Mouse (Mus musculus): Measurements from ENCODE around the gene Kdm6b. TPM values are rescaled to one million over a fixed set of nuclear protein-coding genes. Genes with fewer than 3 reads are reported as not detected.
A peak's percentile ranks its signal among the peaks of the same experiment; 100 is the strongest.

Kdm6b gene
- polyA plus RNA-seq, 1 experiment, result 33.4 TPM

- peaks cover 5% of the 10 kb centered on the region for H3K4me1 ChIP-seq (ENCODE audit: control insufficient read depth, insufficient read depth, low read length)
- no peak overlapping the region for H3K27ac ChIP-seq (ENCODE audit: insufficient read depth, low read length)
- no peak for TF ChIP-seq POLR2A (IDR thresholded peaks at IDR 0.05; ENCODE audit: low read depth, low read length)
- no peak for TF ChIP-seq CTCF (IDR thresholded peaks at IDR 0.05; ENCODE audit: borderline replicate concordance, insufficient read depth, low read length)
- no peak overlapping the region for H3K4me3 ChIP-seq (ENCODE audit: insufficient read depth, low read length)
These were observed 40.1 kb downstream of the Kdm6b start for GRCm38 (mm10) chr11:69373223-69373965.

GRCm38 (mm10) chr11:69372780-69373170, 40.7 kb downstream of the Kdm6b start:
- no peak overlapping the region for H3K4me3 ChIP-seq (ENCODE audit: insufficient read depth, low read length)
- no peak overlapping the region for H3K27ac ChIP-seq (ENCODE audit: insufficient read depth, low read length)
- TF ChIP-seq POLR2A (IDR thresholded peaks at IDR 0.05; ENCODE audit: low read depth, low read length) (no peak), CTCF (IDR thresholded peaks at IDR 0.05; ENCODE audit: borderline replicate concordance, insufficient read depth, low read length) (no peak)
- H3K4me1 ChIP-seq (ENCODE audit: control insufficient read depth, insufficient read depth, low read length), result peaks cover 5% of the 10 kb centered on the region

- Histone ChIP-seq H3K4me3 (ENCODE audit: insufficient read depth, low read length) (no peak overlapping the region), H3K27ac (ENCODE audit: insufficient read depth, low read length) (no peak overlapping the region), H3K4me1 (ENCODE audit: control insufficient read depth, insufficient read depth, low read length) (peaks cover 5% of the 10 kb centered on the region)
- no peak for TF ChIP-seq POLR2A (IDR thresholded peaks at IDR 0.05; ENCODE audit: low read depth, low read length)
- TF ChIP-seq CTCF (IDR thresholded peaks at IDR 0.05; ENCODE audit: borderline replicate concordance, insufficient read depth, low read length), result no peak
These were observed 41.3 kb downstream of the Kdm6b start for GRCm38 (mm10) chr11:69372056-69372779.

GRCm38 (mm10) chr11:69371601-69372000, 41.9 kb downstream of the Kdm6b start:
- Histone ChIP-seq H3K4me3 (ENCODE audit: insufficient read depth, low read length) (no peak overlapping the region), H3K4me1 (ENCODE audit: control insufficient read depth, insufficient read depth, low read length) (peaks cover 5% of the 10 kb centered on the region), H3K27ac (ENCODE audit: insufficient read depth, low read length) (no peak overlapping the region)
- TF ChIP-seq CTCF (IDR thresholded peaks at IDR 0.05; ENCODE audit: borderline replicate concordance, insufficient read depth, low read length) (no peak), POLR2A (IDR thresholded peaks at IDR 0.05; ENCODE audit: low read depth, low read length) (no peak)

GRCm38 (mm10) chr11:69370817-69371215, 42.7 kb downstream of the Kdm6b start:
- H3K27ac ChIP-seq (ENCODE audit: insufficient read depth, low read length), result peak overlapping the region; percentile 94
- H3K4me3 ChIP-seq (ENCODE audit: insufficient read depth, low read length), result peak overlapping the region; percentile 13; the same call in 1 of the 2 replicates
- peaks cover 7% of the 10 kb centered on the region for H3K4me1 ChIP-seq (ENCODE audit: control insufficient read depth, insufficient read depth, low read length)
- no peak for TF ChIP-seq CTCF (IDR thresholded peaks at IDR 0.05; ENCODE audit: borderline replicate concordance, insufficient read depth, low read length)
- TF ChIP-seq POLR2A (IDR thresholded peaks at IDR 0.05; ENCODE audit: low read depth, low read length), result peak; percentile 19; the same call in 1 of the 2 replicates

- Histone ChIP-seq H3K4me1 (ENCODE audit: control insufficient read depth, insufficient read depth, low read length) (peaks cover 13% of the 10 kb centered on the region), H3K27ac (ENCODE audit: insufficient read depth, low read length) (peak overlapping the region; percentile 94), H3K4me3 (ENCODE audit: insufficient read depth, low read length) (peak overlapping the region; percentile 13; the same call in 1 of the 2 replicates)
- TF ChIP-seq CTCF (IDR thresholded peaks at IDR 0.05; ENCODE audit: borderline replicate concordance, insufficient read depth, low read length) (no peak), POLR2A (IDR thresholded peaks at IDR 0.05; ENCODE audit: low read depth, low read length) (0 out of 2 replicates have a peak, but pooled peaks have one; percentile 39)
These were observed 43.3 kb downstream of the Kdm6b start for GRCm38 (mm10) chr11:69369990-69370816.

- Histone ChIP-seq H3K27ac (ENCODE audit: insufficient read depth, low read length) (peak within 1 kb of the TSS; percentile 99), H3K4me1 (ENCODE audit: control insufficient read depth, insufficient read depth, low read length) (peaks cover 16% of the 10 kb centered on the region), H3K4me3 (ENCODE audit: insufficient read depth, low read length) (peak within 1 kb of the TSS; percentile 46)
- TF ChIP-seq CTCF (IDR thresholded peaks at IDR 0.05; ENCODE audit: borderline replicate concordance, insufficient read depth, low read length), result no peak
- TF ChIP-seq POLR2A (IDR thresholded peaks at IDR 0.05; ENCODE audit: low read depth, low read length), result peak; percentile 62
These were observed 44.1 kb downstream of the Kdm6b start, which contains the start of gene Chd3 for GRCm38 (mm10) chr11:69369215-69369989. Gene Chd3, minus strand, starts transcription at chr11:69369406.

- H3K4me1 ChIP-seq (ENCODE audit: control insufficient read depth, insufficient read depth, low read length), result peaks cover 19% of the 10 kb centered on the region
- peak overlapping the region; percentile 46 for H3K4me3 ChIP-seq (ENCODE audit: insufficient read depth, low read length)
- TF ChIP-seq CTCF (IDR thresholded peaks at IDR 0.05; ENCODE audit: borderline replicate concordance, insufficient read depth, low read length) (no peak), POLR2A (IDR thresholded peaks at IDR 0.05; ENCODE audit: low read depth, low read length) (no peak)
- peak overlapping the region; percentile 99 for H3K27ac ChIP-seq (ENCODE audit: insufficient read depth, low read length)
These were observed 44.9 kb downstream of the Kdm6b start for GRCm38 (mm10) chr11:69368356-69369214.
